Mouse (Mus musculus): Measurements from ENCODE around the gene Ggnbp2. TPM values are rescaled to one million over a fixed set of nuclear protein-coding genes. Genes with fewer than 3 reads are reported as not detected.
A peak's percentile ranks its signal among the peaks of the same experiment; 100 is the strongest.

The Ggnbp2 gene
- 100 to 1,000 TPM in 1 of 2 experiments, 10 to 100 TPM in 1; 84.9 to 107 TPM for polyA plus RNA-seq (2017; shearing (Covaris generic))

- ATAC-seq = peak; percentile 67
Observed at GRCm38 (mm10) chr11:84870337-84871043, at the start of gene Ggnbp2. TSS of gene Ggnbp2 (minus strand) at chr11:84870817.

GRCm38 (mm10) chr11:84919951-84920350, 49.3 kb upstream of the Ggnbp2 start:
- ATAC-seq = no peak

DNA sequence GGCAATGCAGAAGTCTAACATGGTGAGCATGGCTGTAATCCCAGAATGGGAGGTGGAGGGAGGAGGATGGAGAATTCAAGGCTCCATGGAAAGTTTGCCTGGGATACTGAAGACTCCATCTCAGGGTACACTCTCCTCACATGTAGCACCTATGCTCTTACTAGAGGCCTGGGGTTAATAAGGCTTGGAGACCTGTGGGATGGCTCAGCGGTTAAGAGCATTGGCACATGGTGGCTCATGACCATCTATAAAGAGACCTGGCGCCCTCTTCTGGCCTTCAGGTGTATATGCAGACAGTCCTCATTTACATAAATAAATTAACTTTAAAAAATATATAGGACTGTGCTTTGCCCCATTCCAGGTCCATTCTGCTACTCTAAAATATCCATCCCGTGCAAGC, 48.7 kb upstream of the Ggnbp2 start:
- peak; percentile 22 for ATAC-seq

GRCm38 (mm10) chr11:84918425-84918824, 47.8 kb upstream of the Ggnbp2 start:
- peak; percentile 27 for ATAC-seq

GRCm38 (mm10) chr11:84916703-84917300, 46.2 kb upstream of the Ggnbp2 start:
- no peak for ATAC-seq

DNA sequence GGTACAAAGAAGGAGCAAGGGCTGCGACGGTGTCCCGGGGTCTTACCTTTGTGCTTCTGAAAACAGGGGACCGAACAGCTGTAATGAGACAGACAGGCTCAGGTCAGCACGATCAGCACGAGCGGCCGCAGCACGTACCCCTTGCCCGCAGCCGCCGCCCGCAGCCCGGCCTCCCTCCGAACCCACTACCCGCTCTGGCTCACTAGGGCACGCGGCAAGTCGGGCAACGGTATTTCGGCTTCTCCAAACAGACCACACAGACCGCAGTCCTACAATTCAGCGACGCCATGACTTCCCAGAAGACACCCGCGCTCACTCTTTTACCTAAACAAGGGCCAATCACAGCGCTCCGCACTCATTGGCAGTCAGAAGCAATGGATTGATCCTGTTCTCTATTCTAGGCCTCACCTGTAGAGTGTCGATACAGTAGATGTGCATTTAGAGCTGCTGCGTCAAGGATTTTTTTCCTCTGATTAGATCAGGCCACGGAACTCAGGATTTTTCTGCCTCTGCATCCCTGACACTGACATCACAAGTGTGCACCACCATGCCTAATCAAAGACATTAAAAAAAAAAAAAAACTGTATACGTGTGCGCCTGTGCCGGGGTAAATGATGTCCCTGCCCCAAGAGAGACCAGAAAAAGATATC, 45.6 kb upstream of the Ggnbp2 start, which contains the start of gene Znhit3:
Gene Znhit3, minus strand, starts transcription at position 314 of the 650 bp plus-strand sequence.
- ATAC-seq = peak; percentile 95

GRCm38 (mm10) chr11:84914673-84915072, 44.1 kb upstream of the Ggnbp2 start:
- no peak for ATAC-seq

GRCm38 (mm10) chr11:84910411-84910810, 39.8 kb upstream of the Ggnbp2 start:
- no peak for ATAC-seq

GRCm38 (mm10) chr11:84908480-84908879, 37.9 kb upstream of the Ggnbp2 start:
- no peak for ATAC-seq

GRCm38 (mm10) chr11:84907081-84907480, 36.5 kb upstream of the Ggnbp2 start:
- ATAC-seq = no peak

DNA sequence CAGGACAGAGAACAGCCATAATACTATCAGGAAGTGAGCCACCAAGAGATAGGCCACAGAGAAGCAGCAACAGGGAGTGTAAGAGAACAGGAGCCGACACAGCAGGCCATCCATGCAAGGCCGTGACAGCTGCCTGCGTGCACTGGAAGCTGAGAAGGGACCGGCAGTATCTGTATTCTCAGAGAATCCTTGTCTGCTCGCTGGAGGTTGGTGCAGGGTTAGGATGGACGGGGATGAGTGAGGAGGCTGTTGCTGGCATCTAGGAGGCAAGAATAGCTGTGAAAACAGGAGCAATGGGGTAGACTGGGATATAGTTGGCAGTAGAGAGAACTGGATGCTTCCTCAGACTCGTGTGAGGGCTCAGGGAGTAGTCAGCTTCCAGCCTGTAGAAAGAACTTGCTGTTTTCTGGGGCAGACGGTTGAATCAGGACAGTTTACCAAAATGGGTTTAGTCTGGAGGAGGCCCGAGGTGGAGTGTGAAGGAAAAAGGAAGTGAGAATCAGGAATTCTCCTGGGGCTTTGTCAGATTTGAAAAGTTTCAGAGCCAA, 34.1 kb upstream of the Ggnbp2 start:
- no peak for ATAC-seq

- ATAC-seq = no peak
Observed at GRCm38 (mm10) chr11:84893113-84893512, 22.5 kb upstream of the Ggnbp2 start.

- no peak for ATAC-seq
Observed at GRCm38 (mm10) chr11:84891705-84892104, 21.1 kb upstream of the Ggnbp2 start.

- no peak for ATAC-seq
Observed at GRCm38 (mm10) chr11:84889492-84889891, 18.9 kb upstream of the Ggnbp2 start.

- no peak for ATAC-seq
Observed at GRCm38 (mm10) chr11:84888025-84888424, 17.4 kb upstream of the Ggnbp2 start.

DNA sequence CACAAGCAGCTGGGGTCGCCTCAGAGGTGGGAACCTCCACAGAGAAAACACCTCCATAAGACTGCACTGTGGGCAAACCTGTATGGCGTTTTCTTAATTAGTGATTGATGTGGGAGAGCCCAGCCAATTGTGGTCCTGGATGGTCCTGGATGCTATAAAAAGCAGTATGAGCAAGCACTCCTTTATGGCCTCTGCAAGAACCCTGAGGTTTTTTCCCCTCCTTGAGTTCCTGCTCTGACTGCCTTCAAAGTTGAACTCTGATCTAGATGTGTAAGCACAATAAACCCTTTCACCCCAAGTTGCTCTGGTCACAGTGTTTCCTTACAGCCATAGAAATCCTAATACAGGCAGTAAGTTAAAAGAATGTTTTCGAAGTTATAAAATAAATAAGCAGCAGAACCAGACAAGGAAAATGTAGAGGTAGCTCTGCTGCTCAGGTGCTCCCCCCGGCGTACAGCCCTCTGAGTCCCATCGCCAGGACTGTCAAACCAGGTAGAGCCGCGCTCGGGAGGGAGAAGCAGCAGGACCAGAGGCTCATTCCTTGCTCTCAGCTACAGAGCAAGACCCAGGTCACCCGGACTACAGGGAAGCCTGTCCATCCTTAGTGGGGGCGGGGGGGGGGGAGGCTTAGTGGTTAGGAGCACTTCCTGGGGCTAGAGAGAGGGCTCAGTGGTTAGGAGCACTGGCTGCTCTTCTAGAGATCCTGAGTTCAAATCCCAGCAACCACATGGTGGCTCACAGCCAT, 16.3 kb upstream of the Ggnbp2 start:
- no peak for ATAC-seq

DNA sequence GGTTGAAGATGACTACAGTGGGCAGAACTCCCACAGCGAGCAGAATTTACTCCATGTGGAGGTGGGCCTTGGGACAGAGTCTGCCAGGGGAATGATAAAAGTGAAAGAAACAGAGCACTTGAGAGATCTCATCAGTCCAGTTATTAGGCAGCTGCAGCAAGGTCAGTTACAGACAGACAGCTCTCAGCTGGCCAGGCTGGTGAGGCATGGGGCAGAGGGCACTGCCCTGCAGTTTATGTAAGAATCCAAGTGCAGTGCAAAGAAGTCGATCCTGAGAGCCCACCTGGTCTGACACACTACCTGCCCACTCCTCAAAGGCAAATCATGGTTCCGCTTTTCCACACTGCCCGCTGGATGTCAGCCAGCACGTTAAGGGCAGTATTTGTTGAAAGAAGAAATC, 15.6 kb upstream of the Ggnbp2 start:
- ATAC-seq = no peak

DNA sequence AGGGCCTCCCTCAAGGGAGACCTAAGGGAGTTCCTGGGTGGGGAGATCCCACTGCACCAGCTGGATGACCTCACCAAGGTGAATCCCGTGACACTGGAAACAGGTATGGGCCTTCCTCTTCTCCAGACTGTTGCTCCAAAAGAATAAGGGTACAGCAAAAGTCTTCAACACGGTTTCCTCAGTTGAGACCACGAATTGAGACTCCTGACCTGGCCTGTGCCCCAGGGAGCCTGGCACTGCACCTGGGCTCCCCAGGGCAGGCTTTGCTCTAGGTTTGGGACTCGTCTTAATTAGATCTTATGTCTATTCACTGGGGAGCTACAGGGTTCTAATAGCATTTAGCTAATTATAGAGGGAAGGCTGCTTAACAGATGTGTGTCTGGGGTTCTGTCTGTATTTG, 14.6 kb upstream of the Ggnbp2 start:
- ATAC-seq = no peak

GRCm38 (mm10) chr11:84882346-84882745, 11.7 kb upstream of the Ggnbp2 start:
- ATAC-seq = no peak

DNA sequence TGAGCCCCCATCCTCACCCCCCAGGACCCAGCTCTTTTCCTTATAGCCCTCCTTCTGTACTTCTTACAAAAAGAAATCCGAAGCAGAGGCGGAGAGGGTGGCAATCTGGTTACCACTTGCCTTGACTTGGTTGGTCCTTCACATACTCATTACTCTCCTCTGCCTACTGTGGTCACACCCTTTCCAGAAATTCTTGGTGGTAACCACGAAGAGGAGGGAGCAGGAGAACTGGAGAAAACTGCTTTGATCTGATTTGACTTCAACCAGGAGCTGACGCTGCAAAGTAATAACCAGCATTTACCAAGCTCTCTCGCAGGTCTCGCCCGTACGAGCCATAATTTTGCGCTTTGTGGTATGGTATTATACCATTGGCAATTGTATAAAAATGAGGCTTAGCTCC, 10.4 kb upstream of the Ggnbp2 start:
- ATAC-seq = no peak

DNA sequence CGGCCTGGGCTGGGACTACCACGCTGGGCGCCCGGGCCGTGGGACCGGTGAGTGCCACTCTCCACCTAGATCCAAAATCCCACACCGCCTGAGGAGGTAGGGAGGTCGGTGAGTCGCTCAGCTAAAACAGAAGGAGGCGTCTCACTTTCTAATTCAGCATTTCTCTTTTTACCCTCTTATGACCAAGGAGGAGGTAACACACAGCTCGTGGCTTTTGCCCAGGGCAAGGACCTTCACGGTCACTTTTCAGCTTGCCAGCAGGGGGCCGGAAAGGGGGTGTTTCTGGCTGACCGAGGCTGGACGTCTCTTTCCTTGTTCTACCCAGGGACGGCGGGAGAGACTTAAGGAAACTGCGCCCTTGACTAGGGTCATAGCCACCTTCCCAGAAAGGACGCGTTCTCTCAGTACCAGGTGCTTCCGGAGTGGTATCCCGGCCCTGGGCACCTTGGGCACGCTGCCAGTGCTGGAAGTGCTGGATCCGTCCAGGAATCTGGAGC, 9.9 kb upstream of the Ggnbp2 start:
- ATAC-seq = peak; percentile 14

- peak; percentile 84 for ATAC-seq
Observed at GRCm38 (mm10) chr11:84879772-84880464, 9.3 kb upstream of the Ggnbp2 start, which contains the start of the genes Myo19 and Pigw. TSS of gene Myo19 (plus strand) at chr11:84880148. TSS of gene Pigw (minus strand) at chr11:84880285.

Measured in activated CD4-positive, CD25-positive, alpha-beta regulatory T cell, adult 4 months (primary cell).